Mouse (Mus musculus): ENCODE results near the gene Jpt2. TPM values are rescaled to one million over a fixed set of nuclear protein-coding genes. Genes with fewer than 3 reads are reported as not detected.

Jpt2 gene
- total and polyA plus RNA-seq, 3 experiments, result 35.5 to 40.9 TPM; not detected in 1

- Histone ChIP-seq H3K27ac (ENCODE audit: control insufficient read depth, low read depth, low read length) (peak within 1 kb of the TSS; percentile 65), H3K27me3 (ENCODE audit: control insufficient read depth in 1 of 2, insufficient read depth in 2 of 2, low read length in 2 of 2) (no peaks in the 10 kb centered on the region), H3K79me2 (ENCODE audit: control insufficient read depth, insufficient read depth, low read length, poor library complexity) (peaks cover 34% of the 10 kb centered on the region), H3K9me3 (replicated peaks; ENCODE audit: insufficient read depth, low read length) (no peaks in the 10 kb centered on the region), H3K4me1 (ENCODE audit: control insufficient read depth in 1 of 2, insufficient read depth in 2 of 2, low read length in 2 of 2) (peaks cover 0 to 16% of the 10 kb centered on the region in 2 experiments; a peak in 2 of 4 replicates), H3K9ac (ENCODE audit: control insufficient read depth, low read depth, low read length, poor library complexity, severe bottlenecking) (peak within 1 kb of the TSS; percentile 95), H3K36me3 (ENCODE audit: control insufficient read depth in 1 of 2, insufficient read depth in 2 of 2, low read length in 2 of 2) (peaks cover 0 to 7% of the 10 kb centered on the region in 2 experiments; a peak in 2 of 4 replicates), H3K4me3 (ENCODE audit: control insufficient read depth in 1 of 2, insufficient read depth in 1 of 2, low read depth in 2 of 2, low read length in 2 of 2) (peak within 1 kb of the TSS; percentile 80 to 94)
- TF ChIP-seq SIN3A (IDR thresholded peaks at IDR 0.05; ENCODE audit: low read length) (peak; percentile 93), POLR2AphosphoS5 (IDR thresholded peaks at IDR 0.05; ENCODE audit: borderline replicate concordance, low read depth, low read length) (no peak), MEF2A (IDR thresholded peaks at IDR 0.05; ENCODE audit: extremely low read depth, insufficient replicate concordance, low read depth, low read length, poor library complexity, severe bottlenecking) (no peak), HCFC1 (IDR thresholded peaks at IDR 0.05; ENCODE audit: low read depth, low read length) (peak; percentile 90), POLR2AphosphoS2 (IDR thresholded peaks at IDR 0.05; ENCODE audit: low read length) (peak; percentile 92), TCF12 (IDR thresholded peaks at IDR 0.05; ENCODE audit: low read depth, low read length) (peak; percentile 77), CTCF (IDR thresholded peaks at IDR 0.05 in 2 of 3, conservative IDR thresholded peaks at IDR 0.05 in 1 of 3; ENCODE audit: control insufficient read depth in 1 of 3, insufficient read depth in 1 of 3, low read depth in 2 of 3, low read length in 3 of 3, poor library complexity in 1 of 3, severe bottlenecking in 1 of 3) (no peak), NELFE (IDR thresholded peaks at IDR 0.05; ENCODE audit: low read depth, low read length) (peak; percentile 91), CHD1 (IDR thresholded peaks at IDR 0.05; ENCODE audit: low read depth, low read length) (0 out of 2 replicates have a peak, but pooled peaks have one; percentile 83), MYB (IDR thresholded peaks at IDR 0.05; ENCODE audit: low read depth, low read length) (no peak), ZMIZ1 (IDR thresholded peaks at IDR 0.05; ENCODE audit: low read depth, low read length) (peak; percentile 81), NRF1 (IDR thresholded peaks at IDR 0.05; ENCODE audit: insufficient read depth, low read depth, low read length, poor library complexity, severe bottlenecking) (0 out of 2 replicates have a peak, but pooled peaks have one; percentile 27), MAX (IDR thresholded peaks at IDR 0.05; ENCODE audit: low read length) (peak; percentile 83), UBTF (IDR thresholded peaks at IDR 0.05; ENCODE audit: borderline replicate concordance, insufficient read depth, low read depth, low read length) (0 out of 2 replicates have a peak, but pooled peaks have one; percentile 80), MXI1 (IDR thresholded peaks at IDR 0.05; ENCODE audit: low read depth, low read length) (peak; percentile 76), MYC (IDR thresholded peaks at IDR 0.05; ENCODE audit: low read depth, low read length) (peak; percentile 74; the same call in 1 of the 2 replicates), GABPA (IDR thresholded peaks at IDR 0.05; ENCODE audit: low read depth, low read length) (no peak), E2F4 (IDR thresholded peaks at IDR 0.05; ENCODE audit: borderline replicate concordance, low read depth, low read length) (no peak), TBP (IDR thresholded peaks at IDR 0.05; ENCODE audit: low read depth, low read length) (peak; percentile 87), ELF1 (IDR thresholded peaks at IDR 0.05; ENCODE audit: low read depth, low read length) (peak; percentile 88), POLR2A (IDR thresholded peaks at IDR 0.05; ENCODE audit: control insufficient read depth in 1 of 2, insufficient read depth in 1 of 2, low read depth in 1 of 2, low read length in 2 of 2, poor library complexity in 1 of 2) (peak; percentile 70 to 93; a peak in 3 of 4 replicates), KAT2A (conservative IDR thresholded peaks at IDR 0.05; ENCODE audit: low read depth, low read length) (peak; percentile 60), ETS1 (IDR thresholded peaks at IDR 0.05; ENCODE audit: low read depth, low read length) (0 out of 2 replicates have a peak, but pooled peaks have one; percentile 47)
- peak; percentile 95 for DNase-seq (ENCODE audit: low read depth, low spot score)
Observed at GRCm38 (mm10) chr17:24894995-24895547, 65.4 kb downstream of the Jpt2 start, which contains the start of the genes Eme2 and Mrps34. TSS of gene Eme2 (minus strand) at chr17:24895087. TSS of gene Mrps34 (plus strand) at chr17:24895116.
